Mouse (Mus musculus) MEL (cell line): ENCODE results near the gene Kremen2. TPM values are rescaled to one million over a fixed set of nuclear protein-coding genes. Genes with fewer than 3 reads are reported as not detected.

Experiments
- DNase-seq: peaks from one replicate; pipeline ENCODE4 v3.0.0; 2011; ENCODE audit warnings: low read depth, low spot score
- H3K27ac ChIP-seq: 2 replicates; pipeline ENCODE4 v1.5.1; 2012; ENCODE audit warnings: low read depth, mild to moderate bottlenecking, control low read depth, low read length, moderate library complexity; ENCODE audit not compliant: control insufficient read depth
- H3K27me3 ChIP-seq, 2 experiments: fragments of 150-350 bp in 1 of 2; sonication (generic) in 1 of 2; 2 replicates each; pipeline ENCODE4 v1.6.1; 2012; ENCODE audit warnings: low read length in 2 of 2, mild to moderate bottlenecking in 2 of 2, improper control_type of control experiment in 1 of 2, moderate library complexity in 1 of 2; ENCODE audit not compliant: insufficient read depth in 2 of 2, control insufficient read depth in 1 of 2
- H3K36me3 ChIP-seq, 2 experiments: 2 replicates each; pipeline ENCODE4 v1.6.1; 2012 to 2014; ENCODE audit warnings: low read length in 2 of 2, improper control_type of control experiment in 1 of 2, inconsistent platforms in 1 of 2, mild to moderate bottlenecking in 1 of 2; ENCODE audit not compliant: insufficient read depth in 2 of 2, control insufficient read depth in 1 of 2
- H3K4me1 ChIP-seq, 2 experiments: fragments of 150-350 bp in 1 of 2; sonication (generic) in 1 of 2; 2 replicates each; pipeline ENCODE4 v1.6.1; 2012; ENCODE audit warnings: low read length in 2 of 2, improper control_type of control experiment in 1 of 2, mild to moderate bottlenecking in 1 of 2; ENCODE audit not compliant: insufficient read depth in 2 of 2, control insufficient read depth in 1 of 2
- H3K4me3 ChIP-seq, 2 experiments: fragments of 150-350 bp in 1 of 2; sonication (generic) in 1 of 2; 2 replicates each; pipeline ENCODE4 v1.5.1; 2012; ENCODE audit warnings: low read depth in 2 of 2, low read length in 2 of 2, mild to moderate bottlenecking in 2 of 2, moderate library complexity in 2 of 2, control low read depth in 1 of 2, improper control_type of control experiment in 1 of 2; ENCODE audit not compliant: control insufficient read depth in 1 of 2, insufficient read depth in 1 of 2
- H3K79me2 ChIP-seq: 2 replicates; pipeline ENCODE4 v1.6.1; 2012; ENCODE audit warnings: mild to moderate bottlenecking, low read length, moderate library complexity; ENCODE audit not compliant: control insufficient read depth, poor library complexity, insufficient read depth
- H3K9ac ChIP-seq: 2 replicates; pipeline ENCODE4 v1.6.1; 2012; ENCODE audit warnings: low read depth, mild to moderate bottlenecking, control low read depth, low read length, moderate library complexity; ENCODE audit not compliant: control insufficient read depth, poor library complexity, severe bottlenecking
- H3K9me3 ChIP-seq: fragments of 150-350 bp; sonication (generic); replicated peaks from 2 replicates; pipeline ENCODE4 v1.6.1; 2012; ENCODE audit warnings: mild to moderate bottlenecking, low read length, improper control_type of control experiment, moderate library complexity; ENCODE audit not compliant: insufficient read depth
- CHD1 ChIP-seq: IDR thresholded peaks from 2 replicates; pipeline ENCODE4 v1.6.1; 2012; ENCODE audit warnings: low read depth, mild to moderate bottlenecking, inconsistent platforms, low read length, improper control_type of control experiment
- CTCF ChIP-seq, 3 experiments: IDR thresholded peaks in 2 of 3; conservative IDR thresholded peaks in 1 of 3; 2 replicates each; pipeline ENCODE4 v1.5.1; 2011 to 2012; ENCODE audit warnings: low read length in 3 of 3, low read depth in 2 of 3, mild to moderate bottlenecking in 2 of 3, improper control_type of control experiment in 1 of 3, inconsistent platforms in 1 of 3, mixed read lengths in 1 of 3, moderate library complexity in 1 of 3; ENCODE audit not compliant: control insufficient read depth in 1 of 3, insufficient read depth in 1 of 3, poor library complexity in 1 of 3, severe bottlenecking in 1 of 3
- E2F4 ChIP-seq: IDR thresholded peaks from 2 replicates; pipeline ENCODE4 v1.6.1; 2011; ENCODE audit warnings: low read depth, low read length, improper control_type of control experiment, borderline replicate concordance
- GABPA ChIP-seq: IDR thresholded peaks from 2 replicates; pipeline ENCODE4 v1.6.1; 2012; ENCODE audit warnings: low read depth, mild to moderate bottlenecking, inconsistent platforms, low read length, improper control_type of control experiment, moderate library complexity
- JUND ChIP-seq: IDR thresholded peaks from 2 replicates; pipeline ENCODE4 v1.6.1; 2011; ENCODE audit warnings: low read depth, mild to moderate bottlenecking, improper control_type of control experiment, low read length
- KAT2A ChIP-seq: conservative IDR thresholded peaks from 2 replicates; pipeline ENCODE4 v1.6.1; 2012; ENCODE audit warnings: low read depth, low read length, improper control_type of control experiment, inconsistent platforms
- MAFK ChIP-seq: IDR thresholded peaks from 2 replicates; pipeline ENCODE4 v1.6.1; 2011; ENCODE audit warnings: low read depth, mild to moderate bottlenecking, low read length, improper control_type of control experiment, borderline replicate concordance
- MAX ChIP-seq: IDR thresholded peaks from 2 replicates; pipeline ENCODE4 v1.6.1; 2011; ENCODE audit warnings: low read length, improper control_type of control experiment
- MAZ ChIP-seq: IDR thresholded peaks from 2 replicates; pipeline ENCODE4 v1.6.1; 2012; ENCODE audit warnings: low read depth, mild to moderate bottlenecking, inconsistent platforms, low read length, improper control_type of control experiment
- MEF2A ChIP-seq: IDR thresholded peaks from 2 replicates; pipeline ENCODE4 v1.6.1; 2014; ENCODE audit warnings: low read depth, mild to moderate bottlenecking, inconsistent platforms, low read length, improper control_type of control experiment; ENCODE audit not compliant: poor library complexity, insufficient replicate concordance, severe bottlenecking; ENCODE audit errors: extremely low read depth
- NELFE ChIP-seq: IDR thresholded peaks from 2 replicates; pipeline ENCODE4 v1.6.1; 2011; ENCODE audit warnings: low read depth, low read length, improper control_type of control experiment
- RAD21 ChIP-seq: IDR thresholded peaks from 2 replicates; pipeline ENCODE4 v1.6.1; 2011; ENCODE audit warnings: mild to moderate bottlenecking, low read depth, low read length, improper control_type of control experiment
- SIN3A ChIP-seq: IDR thresholded peaks from 2 replicates; pipeline ENCODE4 v1.6.1; 2012; ENCODE audit warnings: low read length, improper control_type of control experiment, inconsistent platforms
- SMC3 ChIP-seq: IDR thresholded peaks from 2 replicates; pipeline ENCODE4 v1.6.1; 2011; ENCODE audit warnings: low read depth, low read length, improper control_type of control experiment
- TAL1 ChIP-seq: IDR thresholded peaks from 2 replicates; pipeline ENCODE4 v1.6.1; 2012; ENCODE audit warnings: mild to moderate bottlenecking, inconsistent platforms, low read length, moderate library complexity, mixed read lengths
- TBP ChIP-seq: IDR thresholded peaks from 2 replicates; pipeline ENCODE4 v1.8.0; 2011; ENCODE audit warnings: low read depth, low read length, improper control_type of control experiment
- USF2 ChIP-seq, 2 experiments: IDR thresholded peaks; 2 replicates each; pipeline ENCODE4 v1.6.1; 2011 to 2012; ENCODE audit warnings: improper control_type of control experiment in 2 of 2, low read length in 2 of 2, borderline replicate concordance in 1 of 2, inconsistent platforms in 1 of 2, low read depth in 1 of 2, mild to moderate bottlenecking in 1 of 2; ENCODE audit not compliant: insufficient read depth in 1 of 2
- ZC3H11A ChIP-seq: IDR thresholded peaks from 2 replicates; pipeline ENCODE4 v1.6.1; 2012; ENCODE audit warnings: low read depth, mild to moderate bottlenecking, inconsistent platforms, low read length, improper control_type of control experiment
- ZKSCAN1 ChIP-seq: IDR thresholded peaks from 2 replicates; pipeline ENCODE4 v1.6.1; 2012; ENCODE audit warnings: low read depth, mild to moderate bottlenecking, inconsistent platforms, low read length, improper control_type of control experiment, moderate library complexity
- ZNF384 ChIP-seq: IDR thresholded peaks from 2 replicates; pipeline ENCODE4 v1.6.1; 2012; ENCODE audit warnings: low read depth, mild to moderate bottlenecking, inconsistent platforms, low read length, improper control_type of control experiment
- polyA plus RNA-seq, 2 experiments: library from polyadenylated mRNA; stranded (reverse) in 1 of 2; unstranded in 1 of 2; fragments of >175 nt in 1 of 2; fragments of >200 nt in 1 of 2; gene quantifications; 2 replicates each; pipeline versions ENCODE4 v1.2.1 to v1.2.4; 2012; ENCODE audit warnings: low replicate concordance in 2 of 2, low read depth in 1 of 2; ENCODE audit not compliant: insufficient read length in 2 of 2, insufficient read depth in 1 of 2, missing spikeins in 1 of 2
- total RNA-seq: library from RNA; depleted of rRNA; stranded (reverse); fragments of 300-350 nt; gene quantifications from 2 replicates; pipeline ENCODE4 v1.2.3, GENCODE M21; 2012

Kremen2 gene
- total and polyA plus RNA-seq, 3 experiments, result 0.11 TPM; not detected in 2

DNA sequence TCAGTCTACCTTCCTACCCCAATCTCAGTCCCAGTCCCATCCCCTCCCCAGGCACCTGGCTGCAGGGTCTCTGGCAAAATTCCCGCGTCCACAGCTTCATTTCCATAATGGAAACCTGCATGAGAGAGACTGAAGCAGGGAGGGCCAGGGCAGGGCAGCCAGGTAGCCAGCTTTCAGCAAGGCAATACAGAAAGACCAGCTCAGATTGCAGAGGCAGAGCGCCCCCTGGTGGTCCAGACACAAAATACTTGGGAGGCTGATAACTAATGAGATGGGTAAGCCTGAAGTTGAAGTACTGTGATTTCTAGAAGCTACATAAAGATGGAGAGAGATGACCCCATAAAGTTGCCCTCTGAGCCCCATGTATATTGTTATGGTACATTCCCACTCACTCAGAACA is 39.4 kb downstream of the Kremen2 start:
- H3K9ac ChIP-seq, result no peak overlapping the region
- no peaks in the 10 kb centered on the region for H3K4me1 ChIP-seq
- H3K4me3 ChIP-seq, result no peak overlapping the region
- H3K79me2 ChIP-seq, result no peaks in the 10 kb centered on the region
- TF ChIP-seq RAD21 (peak; percentile 90), TBP (0 out of 2 replicates have a peak, but pooled peaks have one; percentile 22), ZNF384 (peak; percentile 33; the same call in 1 of the 2 replicates), GABPA (no peak), CHD1 (no peak), ZC3H11A (peak; percentile 82), SMC3 (peak; percentile 78), CTCF (IDR thresholded peaks at IDR 0.05 in 2 of 3, conservative IDR thresholded peaks at IDR 0.05 in 1 of 3; ENCODE audit: control insufficient read depth in 1 of 3, insufficient read depth in 1 of 3, low read depth in 2 of 3, low read length in 3 of 3, poor library complexity in 1 of 3, severe bottlenecking in 1 of 3) (peak; percentile 89 to 95 (median 93))
- peaks cover 7 to 13% of the 10 kb centered on the region in 2 experiments for H3K27me3 ChIP-seq
- H3K9me3 ChIP-seq, result no peaks in the 10 kb centered on the region
- no peak overlapping the region for H3K27ac ChIP-seq
- no peaks in the 10 kb centered on the region for H3K36me3 ChIP-seq
- DNase-seq, result peak; percentile 79

DNA sequence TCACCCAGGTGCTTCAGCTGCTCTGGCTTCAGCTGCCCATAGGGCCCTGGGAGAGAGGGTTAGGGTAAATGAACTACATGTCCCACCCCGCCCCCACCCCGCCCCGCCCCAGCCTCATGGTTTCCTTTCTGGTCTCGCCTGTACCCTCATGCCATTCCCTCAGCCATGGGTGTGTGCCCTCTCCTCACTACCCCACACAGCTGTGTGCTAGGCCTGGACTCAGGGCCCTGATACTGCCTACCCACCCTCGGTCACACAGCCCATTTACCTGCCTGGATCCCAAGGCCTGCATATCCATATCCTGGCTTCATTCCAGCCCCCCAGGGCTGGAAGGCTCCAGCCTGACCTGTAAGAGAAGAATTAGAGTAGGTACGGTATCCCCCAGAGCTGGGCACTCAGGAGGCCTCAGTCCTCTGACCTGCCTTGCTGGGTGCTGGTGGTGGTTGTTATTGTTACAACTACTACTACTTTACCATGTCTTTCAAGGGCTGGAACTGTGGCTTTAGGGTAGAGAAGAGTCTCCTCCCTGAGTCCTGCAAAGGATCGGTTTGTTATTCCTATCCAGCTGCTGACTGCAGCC is 40.0 kb downstream of the Kremen2 start:
- TF ChIP-seq E2F4, result no peak
- no peak for TF ChIP-seq KAT2A
- TF ChIP-seq TAL1, result no peak
- TF ChIP-seq MAZ, result no peak
- TF ChIP-seq USF2 (IDR thresholded peaks at IDR 0.05; ENCODE audit: borderline replicate concordance in 1 of 2, insufficient read depth in 1 of 2, low read depth in 1 of 2, low read length in 2 of 2), result no peak
- no peak for TF ChIP-seq SMC3
- TF ChIP-seq SIN3A, result no peak
- no peak for TF ChIP-seq MAFK
- TF ChIP-seq MEF2A, result no peak
- TF ChIP-seq MAX, result no peak
- no peak for TF ChIP-seq ZKSCAN1
- no peak for TF ChIP-seq JUND
- no peak for TF ChIP-seq NELFE
- no peak overlapping the region for H3K9ac ChIP-seq
- H3K4me3 ChIP-seq, result no peak overlapping the region
- no peaks in the 10 kb centered on the region for H3K9me3 ChIP-seq
- H3K79me2 ChIP-seq, result no peaks in the 10 kb centered on the region
- H3K4me1 ChIP-seq, result no peaks in the 10 kb centered on the region
- no peak for DNase-seq
- no peak overlapping the region for H3K27ac ChIP-seq
- H3K27me3 ChIP-seq, result peaks cover 7 to 10% of the 10 kb centered on the region in 2 experiments
- H3K36me3 ChIP-seq, result no peaks in the 10 kb centered on the region
